Mouse (Mus musculus) CD4-positive, CD25-positive, alpha-beta regulatory T cell, adult 2 months (primary cell): Measurements from ENCODE around the gene Coq2.

Source experiments
- DNase-seq: peaks from one replicate; pipeline ENCODE4 v3.0.0-alpha.2; 2012; ENCODE audit warnings: low read depth, low spot score

The Coq2 gene

DNA sequence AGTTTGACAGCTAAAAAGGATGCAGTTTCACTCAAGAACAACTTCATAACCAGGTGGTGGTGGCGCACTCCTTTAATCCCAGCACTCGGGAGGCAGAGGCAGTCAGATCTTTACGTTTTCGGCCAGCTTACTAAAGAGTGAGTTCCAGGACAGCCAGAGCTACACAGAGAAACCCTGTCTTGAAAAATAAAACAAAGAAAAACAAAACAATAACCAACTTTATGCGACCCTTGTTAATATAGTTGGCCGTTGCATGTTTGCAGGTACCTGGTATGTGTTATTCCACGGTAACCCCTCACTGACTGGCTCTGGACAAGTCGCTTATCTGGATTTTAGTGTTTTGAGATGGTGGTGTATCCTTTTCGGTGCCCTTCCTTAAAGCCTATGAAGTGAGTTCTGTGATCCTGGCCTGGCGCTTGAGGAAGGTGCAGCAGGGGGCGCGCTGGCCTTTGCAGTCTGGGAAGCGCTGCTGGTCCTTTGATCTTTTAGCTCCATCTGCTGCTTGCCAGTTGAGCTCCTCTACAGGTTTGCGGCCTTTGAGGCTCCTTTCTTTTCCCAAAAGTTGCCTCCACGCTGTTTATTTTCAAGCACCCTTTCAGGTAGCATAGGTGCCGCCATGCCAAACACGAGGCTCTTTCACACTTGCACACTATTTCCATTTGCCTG is at the start of gene Coq2:
Coq2 (minus strand) TSS at position 430 of the 666 bp plus-strand sequence.
- DNase-seq = peak; percentile 89

DNA sequence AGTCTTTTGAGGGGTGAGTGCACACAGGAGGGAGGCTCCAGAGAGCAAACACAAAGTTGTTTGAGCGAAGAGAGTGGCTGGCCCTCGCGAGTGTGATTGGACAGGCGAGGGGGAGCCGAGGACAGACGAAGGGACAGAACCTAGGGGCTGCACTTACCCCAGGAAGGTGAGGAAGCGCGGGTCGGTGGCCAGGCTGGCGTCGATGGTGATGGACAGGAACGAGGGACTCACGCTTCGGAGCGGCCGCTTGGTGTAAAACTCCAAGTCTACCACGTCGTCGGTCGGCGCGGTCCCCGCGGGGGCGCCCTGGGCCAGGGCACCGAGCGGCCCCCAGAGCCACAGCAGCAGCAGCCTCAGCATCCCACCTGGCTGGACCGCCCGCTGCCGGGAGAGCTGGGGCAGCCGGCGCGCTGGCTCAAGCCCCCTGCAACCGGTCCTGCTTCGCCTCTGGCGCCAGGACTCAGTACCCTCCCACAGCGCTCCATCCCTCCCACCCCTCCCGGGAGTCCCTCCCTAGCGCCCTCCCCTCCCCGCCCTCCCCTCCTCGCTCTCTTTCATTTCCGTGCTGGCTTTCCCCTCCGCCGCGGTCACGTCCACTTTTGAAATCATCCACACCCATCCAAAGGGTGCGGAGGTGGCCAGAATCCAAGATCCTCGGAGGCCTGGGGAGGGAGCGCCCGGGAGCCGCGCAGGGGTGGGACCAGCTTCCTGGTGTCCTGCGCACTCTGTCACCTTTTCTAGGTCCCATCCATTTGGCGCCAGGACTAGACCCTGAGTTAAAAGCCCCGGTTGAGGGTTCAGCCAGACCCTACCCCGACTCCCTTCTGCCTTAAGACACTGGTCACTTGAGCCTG is 44.5 kb upstream of the Coq2 start, which contains the start of gene Hpse:
Hpse (minus strand) TSS at position 482 of the 854 bp plus-strand sequence.
- DNase-seq = peak; percentile 59

DNA sequence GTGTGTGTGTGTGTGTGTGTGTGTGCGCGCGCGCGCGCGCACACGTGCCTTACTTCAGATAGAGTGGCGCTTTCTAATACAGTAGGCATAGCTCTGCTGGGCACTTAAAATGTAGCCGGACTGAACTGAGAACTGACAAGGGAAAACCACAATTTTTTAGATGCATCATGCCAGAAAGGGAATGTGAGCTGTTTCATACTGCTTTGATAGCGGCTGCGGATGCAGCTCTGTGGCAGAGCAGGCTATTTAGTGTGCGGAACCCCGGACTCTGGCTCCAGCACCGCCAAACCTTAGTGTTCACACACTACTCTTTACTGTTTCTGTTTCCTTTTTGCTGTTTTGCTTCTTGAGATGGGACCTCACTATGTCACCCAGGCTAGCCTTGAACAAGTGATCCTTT is 41.8 kb upstream of the Coq2 start:
- DNase-seq = no peak

DNA sequence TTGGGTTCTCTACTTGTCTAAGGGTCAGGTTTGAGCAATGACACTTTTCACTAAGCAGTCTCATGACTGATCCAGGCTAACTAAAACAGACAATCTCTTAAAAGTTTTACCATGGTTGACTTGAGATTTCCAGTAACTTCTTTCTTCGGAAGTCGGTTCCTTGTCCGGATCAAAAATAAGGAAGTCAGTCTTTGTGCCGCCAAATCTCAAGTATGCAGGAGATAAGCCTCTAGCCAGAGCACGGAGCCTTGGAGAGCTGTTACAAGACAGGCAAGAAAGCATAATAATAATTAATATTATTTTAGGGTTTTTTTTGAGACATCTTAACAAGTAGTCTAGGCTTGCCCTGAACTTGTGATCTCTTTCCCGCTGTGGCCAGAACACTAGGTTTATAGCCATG is 36.3 kb upstream of the Coq2 start:
- no peak for DNase-seq

DNA sequence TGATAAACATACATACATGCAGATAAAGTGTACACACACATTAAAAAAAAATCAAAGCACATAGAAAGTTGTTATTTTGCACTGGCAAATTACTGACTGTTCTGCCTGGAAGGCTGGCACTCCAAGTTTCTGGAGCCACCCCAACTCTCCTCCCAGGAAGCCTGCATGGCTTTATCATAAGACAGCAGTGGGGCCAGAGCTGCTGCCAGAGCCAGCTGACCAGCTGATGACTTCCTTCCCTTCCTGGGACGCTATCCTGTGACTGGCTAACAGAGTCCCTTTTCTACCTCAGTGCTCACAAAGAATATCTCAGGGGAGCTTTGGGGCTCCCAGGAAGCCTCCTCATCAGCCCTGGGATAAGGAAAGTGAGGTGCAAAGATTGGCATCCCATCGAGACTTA is 35.1 kb upstream of the Coq2 start:
- no peak for DNase-seq

DNA sequence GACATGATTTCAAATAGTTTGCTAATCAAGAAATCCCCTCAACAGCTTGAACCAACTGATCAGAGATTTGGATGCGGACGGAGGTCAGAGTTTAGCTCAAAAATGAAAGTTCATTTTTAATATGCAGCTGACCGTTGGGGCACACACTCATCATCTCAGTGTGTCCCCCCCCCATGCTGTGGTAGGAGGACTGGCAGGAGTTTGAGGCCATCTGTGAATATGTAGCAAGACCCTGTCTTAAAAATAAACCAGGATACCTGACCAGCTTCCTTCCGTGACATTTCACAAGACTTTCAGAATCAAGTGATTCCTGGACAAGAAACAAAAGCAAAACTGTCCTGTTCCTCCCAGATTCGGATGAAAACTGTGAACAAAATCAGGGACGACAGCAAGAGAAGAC is 34.1 kb upstream of the Coq2 start:
- no peak for DNase-seq

DNA sequence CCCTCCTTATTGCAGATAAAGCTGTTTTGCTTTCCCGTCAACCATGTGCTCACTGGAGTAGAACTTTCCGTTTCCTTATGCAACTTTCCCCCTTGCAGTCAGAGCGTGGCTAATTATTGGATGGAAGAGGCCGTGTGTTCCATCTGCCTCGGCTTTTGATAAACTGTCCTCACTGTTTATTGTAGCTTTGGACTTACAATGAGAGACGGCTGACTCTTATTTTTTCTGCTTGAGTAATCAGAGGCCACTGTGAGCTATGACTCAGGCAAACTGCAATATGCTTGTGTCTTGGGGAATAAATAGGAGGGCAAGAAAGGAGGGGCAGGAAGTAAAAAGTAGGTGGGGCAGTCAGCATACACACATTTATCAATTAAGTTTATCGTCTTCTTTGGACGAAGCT is 31.7 kb upstream of the Coq2 start:
- DNase-seq = no peak

DNA sequence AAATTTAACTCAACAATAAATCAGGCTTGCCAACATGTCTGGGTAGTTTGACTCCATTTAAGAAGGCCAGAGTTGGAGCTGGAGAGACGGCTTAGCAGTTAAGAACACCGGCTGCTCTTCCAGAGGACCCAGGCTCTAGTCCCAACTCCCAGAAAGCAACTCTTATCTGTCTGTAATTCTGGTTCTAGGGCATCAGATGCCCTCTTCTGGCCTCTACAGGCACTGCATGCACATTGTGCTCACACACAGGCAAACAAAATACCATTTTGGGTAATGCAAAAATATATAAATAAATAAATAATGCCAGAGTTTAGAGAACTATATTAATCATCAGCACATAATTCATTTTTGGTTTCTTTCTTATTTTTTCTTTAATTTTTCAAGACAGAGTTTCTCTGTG is 29.3 kb upstream of the Coq2 start:
- DNase-seq = peak; percentile 19

DNA sequence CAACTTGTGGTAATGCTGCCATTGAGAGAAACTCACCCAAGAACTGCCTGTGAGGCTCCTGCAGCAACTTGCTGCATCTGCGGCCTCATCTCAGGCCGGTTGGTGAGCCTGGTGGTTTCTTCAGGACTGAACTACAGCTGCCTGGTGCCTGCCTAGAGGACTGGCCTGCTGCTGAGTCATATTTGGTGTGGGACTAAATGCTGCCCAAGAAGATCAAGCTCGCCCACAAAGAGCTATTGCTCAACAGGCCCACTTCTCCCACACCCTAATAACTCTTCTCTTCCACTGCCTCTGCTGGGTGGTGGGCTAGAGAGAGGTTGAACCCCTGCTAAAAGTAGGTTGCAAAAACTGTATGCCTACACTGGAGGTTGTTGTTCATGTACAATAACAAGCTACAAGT is 27.4 kb upstream of the Coq2 start:
- DNase-seq = no peak

DNA sequence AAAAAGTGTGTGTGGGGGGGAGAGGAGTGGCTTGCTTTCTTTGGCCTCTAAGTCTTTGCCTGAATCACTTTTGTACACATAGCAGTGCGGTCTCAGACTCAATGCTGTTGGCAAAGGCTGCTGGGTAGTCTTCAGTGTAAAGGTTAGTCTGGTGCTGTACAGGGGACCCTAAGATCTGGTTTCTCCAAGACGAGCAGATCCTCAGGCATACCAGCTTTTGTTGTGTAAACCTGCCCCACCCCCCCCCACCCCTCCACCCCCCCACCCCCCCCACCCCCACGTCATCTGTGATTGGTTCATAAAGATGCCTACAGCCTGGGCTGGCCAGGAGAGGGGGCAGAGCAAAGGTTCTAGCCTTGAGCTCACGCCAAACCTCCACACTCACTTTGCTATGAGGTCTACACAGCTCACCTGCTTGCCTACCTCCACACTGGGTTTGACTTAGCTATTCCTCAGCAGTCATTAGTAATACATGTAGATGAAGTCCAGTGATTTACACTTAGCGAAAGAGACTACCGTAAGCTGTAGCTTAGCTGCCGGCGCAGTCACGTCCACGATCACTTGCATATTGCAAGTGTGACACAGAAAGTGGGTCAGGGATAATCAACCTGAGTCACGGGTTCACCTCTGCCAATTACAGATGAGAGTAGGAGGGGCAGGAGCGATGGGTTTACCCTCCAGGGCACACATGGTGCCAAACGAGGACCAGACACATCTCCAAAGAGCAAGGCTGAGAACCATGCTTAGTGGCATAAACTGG is 26.1 kb upstream of the Coq2 start:
- DNase-seq = no peak

DNA sequence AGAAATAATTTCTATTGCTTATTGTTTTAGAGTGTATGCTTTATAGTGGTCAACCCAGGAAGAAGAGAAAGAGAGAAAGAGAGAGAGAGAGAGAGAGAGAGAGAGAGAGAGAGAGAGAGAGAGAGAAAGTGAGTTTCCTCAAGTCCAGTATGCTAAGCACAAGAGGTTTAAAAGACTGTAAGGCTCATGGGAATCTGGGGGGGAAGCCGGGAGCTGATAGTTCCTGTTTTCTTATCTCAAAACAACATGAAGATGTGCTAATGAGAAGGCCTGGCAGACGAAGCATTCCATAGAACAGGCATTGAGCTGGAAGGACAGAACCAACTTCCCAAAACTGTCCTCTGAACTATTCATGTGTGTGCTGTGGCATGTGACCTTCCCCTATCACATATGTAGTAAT is 22.9 kb upstream of the Coq2 start:
- DNase-seq = no peak

DNA sequence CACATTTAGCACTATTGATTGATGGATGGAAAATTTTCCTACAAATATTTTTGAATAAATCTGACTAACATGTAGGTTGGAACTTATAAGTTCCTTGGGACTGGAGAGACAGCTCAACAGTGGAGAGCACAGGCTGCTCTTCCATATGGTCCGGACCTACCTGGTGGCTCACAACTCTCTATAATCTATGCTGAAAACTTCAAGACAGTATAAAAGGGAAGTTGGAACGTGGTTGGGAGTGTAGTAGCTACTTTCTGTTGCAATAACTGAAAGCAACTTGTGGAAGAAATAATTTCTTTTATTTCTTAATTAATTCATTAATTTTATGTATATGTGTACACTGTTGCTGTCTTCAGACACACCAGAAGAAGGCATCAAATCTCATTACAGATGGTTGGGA is 22.5 kb upstream of the Coq2 start:
- DNase-seq = no peak

DNA sequence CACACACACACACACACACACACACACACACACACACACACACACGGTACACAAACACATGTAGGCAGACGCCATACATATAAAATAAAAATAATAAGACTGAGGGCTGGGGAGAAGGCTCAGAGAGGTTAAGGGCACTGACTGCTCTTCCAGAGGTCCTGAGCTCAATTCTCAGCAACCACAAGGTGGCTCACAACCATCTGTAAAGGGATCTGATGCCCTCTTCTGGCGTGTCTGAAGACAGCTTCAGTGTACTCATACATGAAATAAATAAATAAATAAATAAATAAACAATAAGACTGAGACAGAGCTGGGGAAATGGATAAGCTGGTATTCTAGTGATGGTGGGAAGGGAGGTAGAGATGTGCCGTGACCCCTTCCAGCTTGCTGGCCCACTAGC is 10.7 kb upstream of the Coq2 start:
- DNase-seq = no peak

DNA sequence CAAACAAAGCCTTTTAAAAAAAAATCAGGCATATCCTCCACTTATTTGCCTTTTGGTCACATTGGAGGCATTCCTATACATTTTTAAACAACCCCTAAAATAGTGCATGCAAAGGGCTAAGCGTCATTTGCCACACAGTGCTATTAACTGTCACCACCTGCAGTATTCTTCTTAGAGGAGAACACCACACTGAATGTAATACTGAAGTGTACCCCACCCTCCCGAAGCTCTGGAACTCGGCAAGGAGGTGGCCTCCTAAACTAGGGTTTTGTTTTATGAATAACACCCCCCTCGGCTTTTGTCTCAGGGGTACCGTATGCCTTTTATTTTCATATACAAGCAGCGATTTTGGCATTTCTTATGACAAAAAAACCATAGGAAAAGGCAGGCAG is 5.6 kb upstream of the Coq2 start:
- DNase-seq = no peak

DNA sequence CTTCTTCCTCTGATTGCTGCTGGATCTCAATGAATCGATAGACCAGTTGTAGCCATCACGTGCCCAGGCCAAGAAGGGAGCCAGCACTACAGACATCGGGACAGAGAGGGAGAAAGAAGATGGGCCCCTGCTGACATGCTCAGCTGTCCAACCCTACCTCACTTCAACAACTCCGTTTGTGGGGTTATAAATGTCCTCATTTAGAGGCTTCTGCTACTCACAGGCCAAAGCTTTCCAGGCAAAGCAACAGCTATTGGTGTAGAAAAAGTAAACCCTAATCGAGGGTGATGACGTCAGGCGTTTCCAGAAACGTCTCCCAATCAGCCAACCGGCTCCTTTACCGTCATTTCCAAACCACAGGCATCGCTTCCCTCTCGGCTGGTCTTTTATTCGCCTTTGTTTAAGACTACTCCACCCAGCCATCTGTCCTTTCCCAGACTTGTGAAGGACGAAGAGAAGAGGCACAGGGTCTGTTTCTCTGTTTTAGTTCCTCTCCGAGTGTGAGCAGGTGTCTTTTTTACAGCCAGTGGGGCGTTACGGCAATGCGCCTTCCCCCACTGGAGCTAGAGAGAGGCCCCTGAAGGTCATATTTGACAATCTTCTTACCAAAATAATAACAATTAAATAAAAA is 5.1 kb upstream of the Coq2 start:
- DNase-seq = no peak

DNA sequence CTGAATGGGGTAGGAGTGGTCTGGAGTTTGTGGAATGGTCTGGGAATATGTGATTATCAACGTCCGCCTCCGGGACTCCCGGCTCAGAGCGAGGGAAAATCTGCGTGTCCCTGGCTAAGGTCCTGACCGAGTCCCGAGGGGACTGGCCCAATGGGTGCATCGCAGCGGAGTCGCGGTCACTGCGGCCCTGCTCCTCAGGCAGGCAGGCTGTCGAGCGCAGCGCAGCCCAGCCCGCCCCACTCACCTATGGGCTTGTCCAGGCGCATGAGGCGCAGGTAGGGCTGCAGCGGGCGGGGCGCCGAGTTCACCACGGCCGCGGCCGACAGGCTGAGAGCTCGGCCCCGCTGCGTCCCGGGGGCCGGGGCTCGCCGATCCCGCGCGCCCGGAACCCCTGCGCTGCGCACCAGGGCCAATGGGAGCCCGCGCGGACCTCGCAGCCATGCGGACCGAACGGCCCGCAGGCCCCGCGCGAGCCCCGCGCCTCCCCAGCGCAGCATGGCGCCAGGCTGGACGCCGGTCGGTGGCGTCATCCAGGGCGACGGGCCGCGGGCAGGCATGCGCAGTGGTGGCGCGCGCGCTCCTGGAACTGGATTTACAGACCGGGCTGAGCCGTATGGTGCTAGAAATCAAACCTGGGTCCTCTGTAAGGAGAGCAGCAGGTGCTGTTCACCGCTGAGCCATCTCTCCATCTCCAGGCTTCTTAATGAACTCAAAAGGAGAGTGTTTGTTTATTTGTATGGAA is 1.0 kb downstream of the Coq2 start:
- peak; percentile 91 for DNase-seq

DNA sequence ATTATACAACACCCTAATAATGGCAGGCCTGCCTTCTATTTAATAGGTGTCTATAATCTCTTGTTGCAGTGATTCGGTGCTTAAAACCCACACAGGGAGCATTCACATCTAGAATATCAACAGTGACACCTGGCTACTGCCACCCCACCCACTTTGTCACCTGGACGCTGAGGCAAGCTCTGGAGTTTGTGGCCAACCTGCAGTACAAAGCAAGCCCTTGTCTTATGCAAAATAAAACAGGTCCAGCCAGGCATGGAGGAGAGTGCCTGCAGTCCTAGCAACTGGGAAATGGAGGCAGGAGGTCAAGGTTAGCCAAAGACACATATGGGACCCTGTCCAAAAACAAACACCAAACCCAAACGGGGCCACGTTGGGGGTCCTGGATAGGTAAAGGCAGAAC is 2.5 kb downstream of the Coq2 start:
- DNase-seq = no peak

DNA sequence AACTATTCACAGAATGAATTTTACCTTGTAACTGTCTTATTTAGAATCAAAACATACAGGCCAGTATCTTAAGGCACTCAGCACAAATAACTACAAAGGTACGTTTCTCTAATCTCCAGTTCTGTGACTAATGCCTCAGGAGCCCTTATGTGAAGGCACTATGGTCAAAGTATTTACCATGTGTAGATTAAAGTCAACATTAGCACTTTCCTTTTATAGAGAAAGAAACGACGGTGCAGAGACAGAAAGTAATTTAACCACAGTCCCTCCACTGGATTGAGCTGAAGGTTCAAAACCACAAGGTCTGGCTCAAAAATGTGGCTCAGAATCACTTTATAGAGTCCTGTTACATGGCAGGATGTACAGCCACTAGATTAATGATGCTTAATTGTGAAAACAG is 3.0 kb downstream of the Coq2 start:
- no peak for DNase-seq

DNA sequence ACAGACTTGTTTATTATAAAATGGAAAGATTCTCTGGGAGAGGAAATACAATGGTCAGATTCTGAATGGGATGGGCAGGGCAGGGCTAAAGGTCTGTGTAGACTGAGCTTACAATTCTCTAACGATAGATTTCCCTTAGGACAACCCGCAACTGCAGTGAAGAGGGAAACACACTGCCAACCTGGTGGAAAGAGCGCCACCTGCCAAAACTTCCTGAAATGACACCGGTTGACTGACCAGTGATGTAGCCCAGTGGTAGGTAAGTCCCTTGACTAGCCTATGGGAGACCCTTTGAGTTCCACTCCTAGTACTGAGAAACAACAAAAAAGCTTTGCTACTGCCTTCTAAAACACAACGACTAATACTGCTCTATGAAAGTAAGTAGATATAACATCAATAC is 3.5 kb downstream of the Coq2 start:
- DNase-seq = peak; percentile 58

DNA sequence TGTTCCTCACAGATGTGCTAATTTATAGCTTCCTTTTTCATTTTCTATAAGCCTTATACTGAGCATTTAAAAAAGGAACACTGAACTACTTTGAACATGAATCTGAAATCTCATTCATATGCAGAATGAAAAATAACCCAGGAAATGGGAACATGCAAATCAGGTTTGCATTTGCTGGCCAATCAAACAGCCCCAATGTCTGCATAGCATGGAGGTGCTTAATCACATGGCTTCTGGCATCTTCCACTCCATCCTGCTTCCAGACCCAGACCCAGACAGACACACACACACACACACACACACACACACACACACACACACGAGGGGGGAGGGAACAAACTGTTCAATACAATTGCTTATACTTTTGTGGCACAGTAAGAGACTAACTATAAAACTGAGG is 8.0 kb downstream of the Coq2 start:
- no peak for DNase-seq

DNA sequence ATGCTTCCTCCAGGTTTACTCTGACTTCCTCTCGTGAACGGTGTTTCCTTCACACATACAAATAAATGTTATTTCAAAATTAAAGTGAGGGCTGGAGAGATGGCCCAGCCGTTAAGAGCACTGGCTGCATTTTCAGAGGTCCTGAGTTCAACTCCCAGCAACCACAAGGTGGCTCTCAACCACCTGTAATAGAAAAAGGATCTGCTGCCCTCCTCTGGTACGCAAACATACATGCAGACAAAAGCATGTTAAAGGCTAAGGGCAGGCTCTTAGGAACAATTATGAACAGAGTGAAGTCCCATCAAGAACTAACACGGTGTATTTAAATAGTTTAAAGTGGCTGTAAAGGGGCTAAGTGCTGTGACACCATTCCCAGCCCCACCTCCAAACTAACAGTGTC is 11.1 kb downstream of the Coq2 start:
- peak; percentile 86 for DNase-seq
